Mouse (Mus musculus) gonadal fat pad, adult 2 months (tissue): ENCODE results near the gene Fgfr2. TPM values are rescaled to one million over a fixed set of nuclear protein-coding genes. Genes with fewer than 3 reads are reported as not detected.
"Not testable (repeated sequence)": the region's sequence is repeated elsewhere in the genome, so short reads cannot be mapped to it uniquely, and the experiment has no call there.

Source experiments
- DNase-seq: peaks from one replicate; pipeline ENCODE4 v3.0.0-alpha.2; 2012; ENCODE audit warnings: low read depth
- polyA plus RNA-seq: library from polyadenylated mRNA; depleted of rRNA; stranded (reverse); fragments of >200 nt; gene quantifications from 2 replicates; pipeline ENCODE4 v1.2.3, GENCODE M21; 2012

The Fgfr2 gene
- polyA plus RNA-seq, 1 experiment: 33.3 TPM

DNA sequence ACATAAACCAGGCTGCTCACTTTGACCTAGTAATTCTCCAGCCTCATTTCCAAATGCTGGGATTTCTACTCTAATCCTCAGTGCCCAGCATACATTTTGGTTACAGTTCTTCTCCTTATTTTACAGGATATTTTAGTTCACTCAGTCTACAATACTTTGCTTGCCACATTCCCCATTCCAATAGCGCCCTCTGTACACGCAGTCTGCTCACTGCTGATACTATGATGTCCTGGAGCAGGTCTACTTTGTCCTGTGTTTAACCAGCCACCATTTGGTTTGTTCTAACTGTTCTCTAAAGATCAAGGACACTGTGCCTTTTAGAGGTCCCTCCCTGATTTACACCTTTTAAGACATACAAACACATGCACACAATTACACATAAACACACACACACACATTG lies 2063.3 kb downstream of the Fgfr2 start:
- not testable (repeated sequence) for DNase-seq

DNA sequence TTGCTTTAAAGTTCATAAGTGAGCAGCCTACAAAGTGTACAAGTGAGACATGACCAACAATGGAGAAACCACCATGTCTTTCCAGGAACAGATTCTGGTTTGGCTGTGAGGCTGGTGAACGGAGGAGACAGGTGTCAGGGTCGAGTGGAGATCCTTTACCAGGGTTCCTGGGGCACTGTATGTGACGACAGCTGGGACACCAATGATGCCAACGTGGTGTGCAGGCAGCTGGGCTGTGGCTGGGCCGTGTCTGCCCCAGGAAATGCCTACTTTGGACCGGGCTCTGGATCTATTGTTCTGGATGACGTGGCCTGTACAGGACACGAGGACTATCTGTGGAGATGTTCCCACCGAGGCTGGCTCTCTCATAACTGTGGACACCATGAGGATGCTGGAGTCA lies 2065.2 kb downstream of the Fgfr2 start:
- not testable (repeated sequence) for DNase-seq

DNA sequence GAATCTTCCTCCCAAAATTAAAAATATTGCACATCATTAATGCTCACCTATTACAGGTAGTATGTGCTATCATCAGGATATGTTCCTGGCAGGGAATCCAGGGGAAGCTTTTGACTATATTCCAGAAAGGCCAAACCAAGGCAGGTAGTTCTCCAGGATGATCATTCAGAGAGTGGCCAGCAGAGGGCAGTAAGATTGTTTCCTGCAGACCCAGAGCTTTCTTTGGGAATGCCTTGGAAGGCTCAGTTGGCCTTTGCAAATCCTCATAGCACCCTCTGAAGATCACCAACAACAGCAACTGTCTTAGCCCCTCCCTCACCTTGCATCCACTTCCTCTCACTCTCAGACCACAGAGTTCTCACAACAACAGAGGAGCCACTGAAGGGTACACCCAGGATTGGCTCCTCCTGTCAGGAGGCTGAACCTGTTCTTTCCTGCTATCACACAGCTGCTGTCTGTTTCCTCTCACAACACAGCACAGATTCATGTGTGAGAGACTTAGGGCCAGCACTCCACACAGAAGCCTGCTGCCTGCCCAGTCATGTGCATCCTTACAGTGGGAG lies 2068.3 kb downstream of the Fgfr2 start:
- no peak for DNase-seq

DNA sequence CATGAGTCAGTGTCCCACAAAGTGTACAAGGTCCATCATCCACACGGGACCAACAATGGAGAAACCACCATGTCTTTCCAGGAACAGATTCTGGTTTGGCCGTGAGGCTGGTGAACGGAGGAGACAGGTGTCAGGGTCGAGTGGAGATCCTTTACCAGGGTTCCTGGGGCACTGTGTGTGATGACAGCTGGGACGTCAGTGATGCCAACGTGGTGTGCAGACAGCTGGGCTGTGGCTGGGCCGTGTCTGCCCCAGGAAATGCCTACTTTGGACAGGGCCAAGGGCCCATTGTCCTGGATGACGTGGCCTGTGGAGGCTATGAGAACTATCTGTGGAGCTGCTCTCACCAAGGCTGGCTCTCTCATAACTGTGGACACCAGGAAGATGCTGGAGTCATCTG lies 2073.3 kb downstream of the Fgfr2 start:
- DNase-seq: not testable (repeated sequence)

DNA sequence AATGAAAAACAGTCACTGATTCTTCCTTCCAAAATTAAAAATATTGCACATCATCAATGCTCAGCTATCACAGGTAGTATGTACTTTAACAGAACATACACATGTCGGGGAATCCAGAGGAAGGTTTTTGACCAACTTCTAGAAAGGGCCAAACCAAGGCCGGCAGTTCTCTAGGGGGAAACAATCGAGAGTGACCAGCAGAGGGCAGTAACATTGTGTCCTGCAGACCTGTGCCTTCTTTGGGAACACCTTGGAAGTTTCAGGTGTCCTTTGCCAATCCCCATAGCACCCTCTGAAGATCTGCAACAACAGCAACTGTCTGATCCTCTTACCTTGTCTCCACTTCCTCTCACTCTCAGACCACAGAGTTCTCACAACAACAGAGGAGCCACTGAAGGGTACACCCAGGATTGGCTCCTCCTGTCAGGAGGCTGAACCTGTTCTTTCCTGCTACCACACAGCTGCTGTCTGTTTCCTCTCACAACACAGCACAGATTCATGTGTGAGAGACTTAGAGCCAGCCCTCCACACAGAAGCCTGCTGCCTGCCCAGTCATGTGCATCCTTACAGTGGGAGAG lies 2077.8 kb downstream of the Fgfr2 start:
- not testable (repeated sequence) for DNase-seq

- DNase-seq: no peak
Observed at GRCm38 (mm10) chr7:131042657-131043056, 2080.5 kb downstream of the Fgfr2 start.

DNA sequence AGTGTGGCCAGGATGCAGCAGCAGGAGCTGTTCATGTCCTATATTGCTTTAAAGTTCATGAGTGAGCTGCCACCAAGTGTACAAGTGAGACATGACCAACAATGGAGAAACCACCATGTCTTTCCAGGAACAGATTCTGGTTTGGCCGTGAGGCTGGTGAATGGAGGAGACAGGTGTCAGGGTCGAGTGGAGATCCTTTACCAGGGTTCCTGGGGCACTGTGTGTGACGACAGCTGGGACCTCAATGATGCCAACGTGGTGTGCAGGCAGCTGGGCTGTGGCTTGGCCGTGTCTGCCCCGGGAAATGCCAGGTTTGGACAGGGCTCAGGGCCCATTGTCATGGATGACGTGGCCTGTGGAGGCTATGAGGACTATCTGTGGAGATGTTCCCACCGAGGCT lies 2082.4 kb downstream of the Fgfr2 start:
- DNase-seq: not testable (repeated sequence)

DNA sequence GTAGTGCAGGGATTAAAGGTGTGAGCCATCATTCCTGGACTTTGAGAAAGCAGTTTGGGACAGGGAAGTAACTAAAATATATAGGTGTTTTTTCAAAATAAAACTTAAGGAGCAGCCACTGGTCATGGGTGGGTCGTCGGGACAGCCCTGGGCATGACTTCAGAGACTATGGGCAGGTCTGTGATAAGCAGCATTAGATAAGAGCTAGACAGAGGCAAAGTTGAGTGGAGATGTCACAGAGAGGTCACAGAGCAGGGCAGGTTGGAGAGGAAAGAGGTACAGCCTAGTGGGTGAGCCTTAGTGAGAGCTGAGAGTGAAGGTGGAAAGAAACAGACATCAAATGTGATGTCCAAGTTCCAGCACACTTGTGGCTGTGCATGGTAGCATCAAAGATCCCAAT lies 2086.1 kb downstream of the Fgfr2 start:
- DNase-seq: no peak

DNA sequence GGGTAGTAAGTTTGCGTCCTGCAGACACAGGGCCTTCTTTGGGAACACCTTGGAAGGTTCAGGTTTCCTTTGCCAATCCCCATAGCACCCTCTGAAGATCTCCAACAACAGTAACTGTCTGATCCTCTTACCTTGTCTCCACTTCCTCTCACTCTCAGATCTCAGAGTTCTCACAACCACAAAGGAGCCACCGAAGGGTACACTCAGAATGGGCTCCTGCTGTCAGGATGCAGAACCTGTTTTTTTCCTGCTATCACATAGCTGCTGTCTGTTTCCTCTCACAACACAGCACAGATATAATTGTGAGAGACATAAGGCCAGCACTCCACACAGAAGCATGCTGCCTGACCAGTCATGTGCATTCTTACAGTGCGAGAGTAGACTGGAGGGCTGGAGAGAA lies 2086.8 kb downstream of the Fgfr2 start:
- DNase-seq: no peak

DNA sequence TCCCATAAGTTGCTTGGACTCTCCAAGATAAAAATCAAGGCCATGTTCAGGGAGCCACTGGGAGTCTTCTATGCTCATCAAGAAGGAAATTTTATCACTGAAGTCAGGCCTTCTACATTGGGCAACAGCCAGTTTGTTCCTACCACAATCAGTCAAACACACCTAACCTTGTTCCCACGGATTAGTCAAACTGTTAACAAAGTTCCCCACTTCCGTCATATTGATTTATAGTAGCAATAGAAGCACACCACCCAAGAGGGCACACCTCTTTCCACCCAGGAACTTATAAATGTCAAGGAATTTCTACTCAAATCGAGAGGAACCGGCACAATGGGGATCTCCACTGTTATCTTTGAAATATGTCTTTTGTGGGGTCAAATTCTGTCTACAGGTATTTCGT lies 2091.4 kb downstream of the Fgfr2 start, which contains the start of gene Dmbt1:
Gene Dmbt1 (plus strand): TSS at position 299 of the 400 bp plus-strand sequence.
- no peak for DNase-seq

DNA sequence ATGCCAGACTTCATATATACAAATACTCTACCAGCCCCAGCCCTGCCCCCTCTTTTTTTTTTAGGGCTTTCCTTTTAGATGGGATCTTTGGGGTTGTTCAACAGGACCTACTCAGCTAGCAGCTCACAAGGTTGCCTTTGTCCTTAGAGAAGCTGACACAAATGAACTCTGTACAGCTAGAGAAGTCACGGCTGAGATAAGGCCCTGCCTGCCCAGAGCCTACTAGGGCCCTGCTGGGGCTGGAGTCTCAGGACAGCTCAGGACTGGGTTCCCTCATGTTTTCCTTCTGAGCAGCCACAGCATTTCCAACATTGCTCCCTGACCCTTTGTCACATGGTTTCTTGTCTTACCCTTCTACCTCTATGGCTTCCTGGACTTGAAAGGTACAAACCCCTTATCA lies 2095.6 kb downstream of the Fgfr2 start:
- DNase-seq: no peak

DNA sequence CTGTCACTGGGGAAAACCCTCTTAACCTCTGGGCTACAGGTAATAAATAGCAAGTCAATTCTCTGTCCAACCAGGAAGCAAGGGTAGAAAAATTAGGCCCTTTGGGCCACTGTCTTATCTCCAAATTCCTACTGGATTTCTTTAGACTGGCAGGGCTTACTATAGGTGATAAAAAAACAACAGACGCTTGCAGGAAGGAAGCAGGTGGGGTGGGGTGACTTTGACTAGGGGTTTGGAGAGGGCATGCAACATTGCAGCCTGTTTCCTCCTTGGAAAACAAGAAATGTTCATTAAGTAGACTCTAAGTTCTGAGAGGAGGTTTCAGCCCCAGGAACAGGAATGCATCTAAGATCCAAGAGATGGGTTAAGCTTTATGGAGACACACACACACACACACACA lies 2098.3 kb downstream of the Fgfr2 start:
- DNase-seq: no peak

DNA sequence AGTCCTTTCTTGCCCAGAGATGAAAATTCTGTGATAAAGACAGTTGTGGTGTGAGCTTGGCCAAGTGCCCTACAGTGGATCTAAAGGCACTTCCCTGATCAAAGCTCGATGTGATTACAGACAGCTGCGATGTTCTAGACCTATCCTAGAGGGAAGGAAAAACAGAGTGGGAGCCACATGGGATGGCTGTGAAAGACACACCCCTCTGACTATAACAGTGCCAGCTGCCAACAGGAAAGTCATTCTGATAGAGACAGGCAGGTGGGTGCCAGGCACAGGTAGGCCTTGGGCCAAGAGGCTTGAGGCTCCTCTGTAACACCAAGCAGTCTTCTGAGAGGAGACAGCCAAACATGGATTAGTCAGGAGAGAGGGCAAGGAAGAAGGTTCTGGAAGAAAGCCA lies 2104.0 kb downstream of the Fgfr2 start:
- DNase-seq: peak; percentile 73

DNA sequence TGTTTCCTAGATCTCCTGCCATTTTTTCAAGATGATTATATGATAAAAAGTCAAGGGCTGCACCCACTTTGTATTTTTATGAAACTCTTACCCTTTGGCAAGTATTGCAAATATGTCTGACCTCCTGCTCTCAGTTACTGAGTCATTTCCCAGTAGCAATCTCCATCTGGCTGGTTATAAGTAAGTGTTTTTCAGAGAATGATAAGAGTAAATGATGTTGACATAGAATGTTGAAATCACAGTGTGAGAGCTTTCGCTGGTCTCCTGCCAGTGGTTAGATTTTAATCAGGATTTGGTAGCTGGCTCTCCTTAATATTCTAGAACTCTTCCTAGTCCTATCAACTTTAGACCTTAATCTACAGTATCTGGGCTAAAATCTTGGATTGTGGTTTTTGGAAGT lies 2111.2 kb downstream of the Fgfr2 start:
- peak; percentile 37 for DNase-seq

DNA sequence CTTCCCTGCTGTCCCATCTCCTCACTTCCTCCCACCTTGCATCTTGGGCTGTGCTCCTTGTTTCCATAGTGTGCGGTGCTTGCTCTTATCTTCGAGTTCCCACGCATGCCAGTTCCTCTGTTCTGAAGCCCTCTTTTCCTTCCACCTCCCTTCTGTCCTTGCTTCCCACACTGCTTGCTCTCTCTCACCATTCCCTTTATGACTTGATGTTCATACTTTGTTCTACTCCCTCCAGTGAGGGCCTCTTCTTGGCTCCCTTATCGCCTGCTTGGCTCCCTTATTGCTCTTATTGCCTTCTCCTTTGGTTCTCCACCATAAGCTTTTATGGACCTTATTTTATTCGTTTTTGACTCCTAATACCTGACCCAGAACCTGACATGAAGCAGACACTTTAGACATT lies 2114.0 kb downstream of the Fgfr2 start:
- DNase-seq: no peak

DNA sequence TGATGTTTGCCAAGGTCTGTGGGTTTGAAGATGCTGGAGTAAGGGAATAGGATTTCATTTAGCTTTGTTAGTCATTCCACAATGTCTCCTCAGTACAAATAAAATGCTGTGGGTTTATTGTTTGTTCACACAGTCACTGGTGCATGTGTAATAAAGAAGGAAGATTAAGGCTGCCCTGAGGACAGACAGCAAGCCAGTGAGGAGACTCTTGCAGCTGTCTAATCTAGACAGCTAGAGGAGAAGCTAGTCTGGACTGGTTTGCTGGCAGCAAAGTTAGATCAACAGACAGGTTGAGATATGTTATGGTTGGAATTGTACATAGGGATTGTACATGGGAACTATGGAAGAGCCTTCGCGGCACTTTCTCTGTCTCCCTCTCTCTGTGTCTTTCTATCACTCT lies 2115.9 kb downstream of the Fgfr2 start:
- DNase-seq: peak; percentile 67

GRCm38 (mm10) chr7:131004071-131004470 lies 2119.1 kb downstream of the Fgfr2 start:
- DNase-seq: no peak

GRCm38 (mm10) chr7:131001976-131002726 lies 2121.0 kb downstream of the Fgfr2 start:
- DNase-seq: no peak

GRCm38 (mm10) chr7:130993907-130994306 lies 2129.2 kb downstream of the Fgfr2 start:
- DNase-seq: no peak

GRCm38 (mm10) chr7:130991174-130991789 lies 2131.9 kb downstream of the Fgfr2 start:
- no peak for DNase-seq

- DNase-seq: no peak
Observed at GRCm38 (mm10) chr7:130989371-130989770, 2133.8 kb downstream of the Fgfr2 start.

DNA sequence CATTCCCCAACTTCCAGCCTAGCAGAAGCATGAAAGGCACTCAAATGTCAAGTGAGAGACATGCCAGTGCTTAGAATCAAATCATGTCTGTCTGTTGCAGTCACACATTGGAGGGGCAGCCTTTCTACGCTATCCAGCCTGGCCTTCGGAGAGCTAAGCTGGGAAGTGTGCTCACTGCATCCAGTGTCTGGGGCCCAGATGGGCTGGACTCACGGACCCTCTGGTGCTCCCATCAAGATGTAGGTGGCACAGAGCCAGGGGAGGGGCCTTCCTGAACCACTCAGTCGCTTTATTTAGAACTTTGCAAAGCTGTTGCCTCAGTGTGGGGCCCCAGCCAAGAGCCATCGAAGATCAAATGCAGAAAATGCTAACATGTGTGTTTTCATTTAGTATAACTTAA lies 2135.0 kb downstream of the Fgfr2 start:
- DNase-seq: no peak

- no peak for DNase-seq
Observed at GRCm38 (mm10) chr7:130985716-130986115, 2137.4 kb downstream of the Fgfr2 start.
